Mouse (Mus musculus) ovary, postnatal 36 days (tissue): ENCODE measurements around the gene Hps6.

Experiments used
- DNase-seq: peaks from one replicate; pipeline ENCODE4 v3.0.0; 2022; ENCODE audit warnings: low spot score, mixed read lengths

The Hps6 gene

GRCm38 (mm10) chr19:46030196-46030983, 27.1 kb downstream of the Hps6 start:
- DNase-seq, result no peak

- DNase-seq, result no peak
Observed at GRCm38 (mm10) chr19:46031689-46032432, 28.6 kb downstream of the Hps6 start.

GRCm38 (mm10) chr19:46032731-46033510, 29.6 kb downstream of the Hps6 start:
- no peak for DNase-seq

GRCm38 (mm10) chr19:46033911-46034310, 30.6 kb downstream of the Hps6 start:
- DNase-seq, result no peak

GRCm38 (mm10) chr19:46035971-46036370, 32.7 kb downstream of the Hps6 start:
- no peak for DNase-seq

GRCm38 (mm10) chr19:46036477-46037242, 33.4 kb downstream of the Hps6 start:
- no peak for DNase-seq

GRCm38 (mm10) chr19:46037243-46037924, 34.1 kb downstream of the Hps6 start:
- no peak for DNase-seq

- no peak for DNase-seq
Observed at GRCm38 (mm10) chr19:46037925-46038850, 34.9 kb downstream of the Hps6 start.

- peak; percentile 42 for DNase-seq
Observed at GRCm38 (mm10) chr19:46038851-46039260, 35.5 kb downstream of the Hps6 start.

- peak; percentile 92 for DNase-seq
Observed at GRCm38 (mm10) chr19:46039478-46039877, 36.2 kb downstream of the Hps6 start.

GRCm38 (mm10) chr19:46040149-46040902, 37.0 kb downstream of the Hps6 start:
- no peak for DNase-seq

- DNase-seq, result no peak
Observed at GRCm38 (mm10) chr19:46041299-46041932, 38.1 kb downstream of the Hps6 start.

- DNase-seq, result peak; percentile 90
Observed at GRCm38 (mm10) chr19:46041933-46042475, 38.7 kb downstream of the Hps6 start.

- DNase-seq, result no peak
Observed at GRCm38 (mm10) chr19:46042476-46043011, 39.2 kb downstream of the Hps6 start.

- DNase-seq, result no peak
Observed at GRCm38 (mm10) chr19:46043380-46043779, 40.1 kb downstream of the Hps6 start.

GRCm38 (mm10) chr19:46044271-46044992, 41.1 kb downstream of the Hps6 start, which contains the start of gene Pprc1:
TSS of gene Pprc1 (plus strand) at chr19:46044886.
- no peak for DNase-seq

- peak; percentile 88 for DNase-seq
Observed at GRCm38 (mm10) chr19:46044993-46045695, 41.8 kb downstream of the Hps6 start, which contains the start of gene Ldb1. TSS of gene Ldb1 (minus strand) at chr19:46045214.
